ENCODE assay signal across 18 mouse cellular contexts in genomic region chr1:52792701-52793100, GRCm38 (mm10).
"Had no signal": no experiment of that assay in that cellular context is flagged by ENCODE, and none has a peak within 500 bp of the region (broad histone marks: within the 10 kb centered on the region; RNA-seq: fewer than 3 reads in every experiment).

No protein-coding gene starts in this region.

- DNase-seq: lung, embryonic 14.5 days; lung, postnatal 10 days; lung, postnatal 4 days; midbrain, embryonic 14.5 days; retina, postnatal 1 day; right cerebral cortex, adult 18-20 months; right cerebral cortex, postnatal 25 days; right cerebral cortex, postnatal 4 days; spleen, adult 18-20 months; thymus, adult 18-20 months; thymus, postnatal 14 days; thymus, postnatal 36 days had no signal

- H3K27ac ChIP-seq: midbrain, embryonic 10.5 days; midbrain, embryonic 12.5 days; neural tube, embryonic 13.5 days; neural tube, embryonic 15.5 days had no signal

- H3K4me3 ChIP-seq: midbrain, embryonic 10.5 days; midbrain, embryonic 12.5 days; myocyte; neural tube, embryonic 13.5 days; neural tube, embryonic 15.5 days had no signal

- ATAC-seq: midbrain, embryonic 16.5 days had no signal

- H3K9ac ChIP-seq: lung, embryonic 14.5 days; midbrain, embryonic 12.5 days; neural tube, embryonic 13.5 days; neural tube, embryonic 15.5 days had no signal

- H3K4me1 ChIP-seq: midbrain, embryonic 10.5 days; midbrain, embryonic 12.5 days; neural tube, embryonic 13.5 days; neural tube, embryonic 15.5 days had no signal

- H3K27me3 ChIP-seq: midbrain, embryonic 12.5 days; neural tube, embryonic 13.5 days; neural tube, embryonic 15.5 days had no signal

- H3K9me3 ChIP-seq: midbrain, embryonic 10.5 days; midbrain, embryonic 12.5 days; neural tube, embryonic 13.5 days; neural tube, embryonic 15.5 days had no signal

- H3K4me2 ChIP-seq: lung, embryonic 14.5 days; midbrain, embryonic 12.5 days; neural tube, embryonic 13.5 days; neural tube, embryonic 15.5 days had no signal
